Mouse (Mus musculus) heart, postnatal 0 days (tissue): ENCODE measurements around the gene Ank2.

ENCODE experiments used
- CTCF ChIP-seq: IDR thresholded peaks from 2 replicates; pipeline ENCODE4 v1.5.1; 2016; ENCODE audit warnings: antibody characterized with exemption, control low read depth, low read depth
- EP300 ChIP-seq: IDR thresholded peaks from 2 replicates; pipeline ENCODE4 v1.6.1; 2016; ENCODE audit warnings: antibody characterized with exemption, low read depth

- TF ChIP-seq CTCF (no peak), EP300 (no peak)
These were observed 371.5 kb downstream of the Ank2 start for GRCm38 (mm10) chr3:127127611-127128010.
